Mouse (Mus musculus): ENCODE measurements around the gene Zfp92. TPM values are rescaled to one million over a fixed set of nuclear protein-coding genes. Genes with fewer than 3 reads are reported as not detected.

The Zfp92 gene
- polyA plus RNA-seq, 1 experiment from 2014 or later: 0.87 TPM

GRCm38 (mm10) chrX:73412767-73413166 lies 1.9 kb downstream of the Zfp92 start:
- 21% methylated on average over 1 of the region's 1 CpGs for WGBS
- peak; percentile 10 for DNase-seq
- no peaks in the 10 kb centered on the region for H3K36me3 ChIP-seq (ENCODE audit: control insufficient read depth, insufficient read depth, low read length)
- H3K4me2 ChIP-seq (ENCODE audit: low read length): no peak overlapping the region
- H3K9ac ChIP-seq (replicated peaks; ENCODE audit: low read length): no peak overlapping the region
- no peaks in the 10 kb centered on the region for H3K4me1 ChIP-seq (ENCODE audit: control insufficient read depth, insufficient read depth, low read length)
- H3K27ac ChIP-seq (replicated peaks; ENCODE audit: low read depth, low read length): no peak overlapping the region
- no peaks in the 10 kb centered on the region for H3K27me3 ChIP-seq (ENCODE audit: control insufficient read depth, insufficient read depth, low read length)
- no peak overlapping the region for H3K4me3 ChIP-seq (replicated peaks; ENCODE audit: low read depth, low read length)
- H3K9me3 ChIP-seq (ENCODE audit: control insufficient read depth, low read length): peaks cover 4% of the 10 kb centered on the region; the same call in 1 of the 2 replicates
- ATAC-seq (ENCODE audit: low FRiP score, low TSS enrichment): no peak

DNA sequence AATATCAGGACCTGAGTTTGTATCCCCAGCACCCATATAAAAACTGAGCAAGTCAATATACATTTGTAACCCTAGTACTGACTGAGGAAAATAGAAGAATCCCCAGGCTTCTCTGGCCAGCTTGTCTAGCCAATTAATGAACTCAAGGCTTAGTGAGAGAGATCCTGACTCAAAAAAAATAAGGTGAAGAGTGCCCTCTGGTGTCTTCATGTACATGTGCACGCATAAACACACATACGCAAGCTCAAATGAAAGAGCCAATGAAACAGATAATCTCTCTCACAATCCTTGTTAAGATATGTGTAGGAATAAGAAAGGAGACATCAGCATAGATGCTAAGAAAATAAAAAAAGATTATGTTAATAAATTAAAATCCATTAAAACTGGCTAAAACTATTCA lies 19.1 kb downstream of the Zfp92 start:
- H3K4me3 ChIP-seq (replicated peaks; ENCODE audit: low read depth, low read length): no peak overlapping the region
- ATAC-seq (ENCODE audit: low FRiP score, low TSS enrichment): no peak
- H3K4me1 ChIP-seq (ENCODE audit: control insufficient read depth, insufficient read depth, low read length): no peaks in the 10 kb centered on the region
- H3K36me3 ChIP-seq (ENCODE audit: control insufficient read depth, insufficient read depth, low read length): no peaks in the 10 kb centered on the region
- no peaks in the 10 kb centered on the region for H3K9me3 ChIP-seq (ENCODE audit: control insufficient read depth, low read length)
- WGBS: 76% methylated on average over 2 of the region's 2 CpGs
- no peak overlapping the region for H3K27ac ChIP-seq (replicated peaks; ENCODE audit: low read depth, low read length)
- H3K9ac ChIP-seq (replicated peaks; ENCODE audit: low read length): no peak overlapping the region
- no peaks in the 10 kb centered on the region for H3K27me3 ChIP-seq (ENCODE audit: control insufficient read depth, insufficient read depth, low read length)
- DNase-seq: peak; percentile 45
- no peak overlapping the region for H3K4me2 ChIP-seq (ENCODE audit: low read length)

DNA sequence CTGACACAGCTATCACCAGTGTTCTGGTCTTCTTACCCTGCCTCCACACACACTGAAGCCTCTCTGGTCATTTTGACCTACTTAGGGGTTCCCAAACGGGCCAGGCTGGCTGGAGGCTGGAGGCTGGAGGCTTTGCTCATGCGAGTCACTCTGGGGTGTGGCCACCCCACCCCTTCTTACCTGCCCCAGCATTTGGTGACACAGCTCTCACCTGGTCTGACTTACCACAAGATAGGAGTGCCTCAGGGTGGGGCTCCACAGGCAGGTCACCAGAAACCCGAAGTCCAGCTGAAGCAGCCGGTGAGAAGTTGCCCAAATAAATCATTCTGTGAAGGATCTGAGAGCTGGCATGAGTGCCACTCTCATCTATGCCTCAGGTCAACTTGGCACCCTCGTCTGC lies 22.0 kb downstream of the Zfp92 start:
- no peak for ATAC-seq (ENCODE audit: low FRiP score, low TSS enrichment)
- Histone ChIP-seq H3K27ac (replicated peaks; ENCODE audit: low read depth, low read length) (no peak overlapping the region), H3K36me3 (ENCODE audit: control insufficient read depth, insufficient read depth, low read length) (peaks cover 11% of the 10 kb centered on the region), H3K4me3 (replicated peaks; ENCODE audit: low read depth, low read length) (no peak overlapping the region), H3K4me1 (ENCODE audit: control insufficient read depth, insufficient read depth, low read length) (no peaks in the 10 kb centered on the region), H3K9ac (replicated peaks; ENCODE audit: low read length) (no peak overlapping the region), H3K27me3 (ENCODE audit: control insufficient read depth, insufficient read depth, low read length) (no peaks in the 10 kb centered on the region), H3K4me2 (ENCODE audit: low read length) (no peak overlapping the region), H3K9me3 (ENCODE audit: control insufficient read depth, low read length) (no peaks in the 10 kb centered on the region)
- 78% methylated on average over 5 of the region's 5 CpGs for WGBS
- DNase-seq: no peak

DNA sequence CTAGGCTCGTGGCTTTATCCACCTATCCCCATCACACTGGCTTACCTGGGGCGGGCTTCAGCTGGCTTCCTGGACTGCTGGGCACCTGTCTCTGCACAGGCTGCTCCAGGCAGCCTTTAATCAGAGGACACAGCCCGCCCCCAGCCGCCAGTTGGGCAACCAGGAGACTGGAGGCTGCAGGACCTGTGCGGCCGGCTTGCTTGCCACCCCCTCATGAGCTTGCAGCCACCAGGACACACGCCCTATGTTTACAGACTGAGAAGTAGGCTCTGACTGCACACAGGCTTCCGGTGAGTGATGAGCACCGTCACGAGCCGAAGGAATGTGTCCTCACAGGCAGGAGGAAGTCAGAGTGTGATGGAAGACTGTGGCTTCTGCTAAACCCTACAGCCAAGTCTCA lies 24.4 kb downstream of the Zfp92 start, which contains the start of gene Trex2:
Trex2 (minus strand) TSS at position 93 of the 400 bp plus-strand sequence.
- Histone ChIP-seq H3K27me3 (ENCODE audit: control insufficient read depth, insufficient read depth, low read length) (no peaks in the 10 kb centered on the region), H3K4me1 (ENCODE audit: control insufficient read depth, insufficient read depth, low read length) (no peaks in the 10 kb centered on the region), H3K9ac (replicated peaks; ENCODE audit: low read length) (no peak within 1 kb of the TSS), H3K27ac (replicated peaks; ENCODE audit: low read depth, low read length) (no peak within 1 kb of the TSS), H3K9me3 (ENCODE audit: control insufficient read depth, low read length) (no peaks in the 10 kb centered on the region), H3K4me2 (ENCODE audit: low read length) (no peak within 1 kb of the TSS), H3K4me3 (replicated peaks; ENCODE audit: low read depth, low read length) (no peak within 1 kb of the TSS), H3K36me3 (ENCODE audit: control insufficient read depth, insufficient read depth, low read length) (peaks cover 11% of the 10 kb centered on the region)
- DNase-seq (no peak), ATAC-seq (ENCODE audit: low FRiP score, low TSS enrichment) (no peak)
- WGBS: 84% methylated on average over 11 of the region's 11 CpGs

GRCm38 (mm10) chrX:73441428-73441827 lies 30.5 kb downstream of the Zfp92 start:
- ATAC-seq (ENCODE audit: low FRiP score, low TSS enrichment) (no peak), DNase-seq (no peak)
- 77% methylated on average over 2 of the region's 2 CpGs for WGBS
- H3K9ac ChIP-seq (replicated peaks; ENCODE audit: low read length): no peak overlapping the region
- no peaks in the 10 kb centered on the region for H3K4me1 ChIP-seq (ENCODE audit: control insufficient read depth, insufficient read depth, low read length)
- H3K4me3 ChIP-seq (replicated peaks; ENCODE audit: low read depth, low read length): no peak overlapping the region
- no peak overlapping the region for H3K27ac ChIP-seq (replicated peaks; ENCODE audit: low read depth, low read length)
- H3K9me3 ChIP-seq (ENCODE audit: control insufficient read depth, low read length): no peaks in the 10 kb centered on the region
- peaks cover 7% of the 10 kb centered on the region for H3K36me3 ChIP-seq (ENCODE audit: control insufficient read depth, insufficient read depth, low read length)
- no peak overlapping the region for H3K4me2 ChIP-seq (ENCODE audit: low read length)
- H3K27me3 ChIP-seq (ENCODE audit: control insufficient read depth, insufficient read depth, low read length): no peaks in the 10 kb centered on the region

DNA sequence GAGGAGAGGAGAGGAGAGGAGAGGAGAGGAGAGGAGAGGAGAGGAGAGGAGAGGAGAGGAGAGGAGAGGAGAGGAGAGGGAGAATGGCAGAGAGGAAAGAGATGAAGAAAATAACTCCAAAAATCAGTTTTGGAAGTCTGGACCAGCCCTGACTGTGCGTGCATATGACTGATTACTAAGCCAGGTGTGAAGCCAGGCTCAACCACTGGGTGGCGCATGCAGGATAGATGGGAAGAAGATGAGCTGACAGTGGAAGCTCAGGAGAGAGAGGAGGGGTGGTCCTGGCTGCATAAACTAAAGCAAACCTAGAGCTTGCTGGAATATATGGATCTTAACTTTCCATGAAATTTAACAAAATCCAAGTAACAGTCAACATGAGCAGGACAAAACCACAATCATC lies 41.1 kb downstream of the Zfp92 start:
- Histone ChIP-seq H3K27ac (replicated peaks; ENCODE audit: low read depth, low read length) (no peak overlapping the region), H3K4me3 (replicated peaks; ENCODE audit: low read depth, low read length) (no peak overlapping the region), H3K9me3 (ENCODE audit: control insufficient read depth, low read length) (no peaks in the 10 kb centered on the region), H3K4me2 (ENCODE audit: low read length) (no peak overlapping the region), H3K36me3 (ENCODE audit: control insufficient read depth, insufficient read depth, low read length) (no peaks in the 10 kb centered on the region), H3K9ac (replicated peaks; ENCODE audit: low read length) (no peak overlapping the region), H3K4me1 (ENCODE audit: control insufficient read depth, insufficient read depth, low read length) (no peaks in the 10 kb centered on the region), H3K27me3 (ENCODE audit: control insufficient read depth, insufficient read depth, low read length) (no peaks in the 10 kb centered on the region)
- peak; percentile 79 for DNase-seq
- 24% methylated on average over 2 of the region's 2 CpGs for WGBS
- no peak for ATAC-seq (ENCODE audit: low FRiP score, low TSS enrichment)

- Histone ChIP-seq H3K27ac (replicated peaks; ENCODE audit: low read depth, low read length) (0 out of 2 replicates have a peak within 1 kb of the TSS, but pooled peaks have one; percentile 52), H3K4me3 (replicated peaks; ENCODE audit: low read depth, low read length) (peak within 1 kb of the TSS; percentile 47), H3K27me3 (ENCODE audit: control insufficient read depth, insufficient read depth, low read length) (no peaks in the 10 kb centered on the region), H3K4me1 (ENCODE audit: control insufficient read depth, insufficient read depth, low read length) (no peaks in the 10 kb centered on the region), H3K9me3 (ENCODE audit: control insufficient read depth, low read length) (no peaks in the 10 kb centered on the region), H3K9ac (replicated peaks; ENCODE audit: low read length) (peak within 1 kb of the TSS; percentile 51), H3K4me2 (ENCODE audit: low read length) (peak within 1 kb of the TSS; percentile 52), H3K36me3 (ENCODE audit: control insufficient read depth, insufficient read depth, low read length) (no peaks in the 10 kb centered on the region)
- DNase-seq (peak; percentile 93), ATAC-seq (ENCODE audit: low FRiP score, low TSS enrichment) (peak; percentile 100)
- 22% methylated on average over 25 of the region's 26 CpGs for WGBS
Measured at GRCm38 (mm10) chrX:73458877-73459392, 48.0 kb downstream of the Zfp92 start, which contains the start of gene Haus7. Gene Haus7 (minus strand): TSS chrX:73459044.

- Histone ChIP-seq H3K27ac (replicated peaks; ENCODE audit: low read depth, low read length) (no peak overlapping the region), H3K27me3 (ENCODE audit: control insufficient read depth, insufficient read depth, low read length) (no peaks in the 10 kb centered on the region), H3K4me2 (ENCODE audit: low read length) (no peak overlapping the region), H3K4me3 (replicated peaks; ENCODE audit: low read depth, low read length) (no peak overlapping the region), H3K9ac (replicated peaks; ENCODE audit: low read length) (no peak overlapping the region), H3K36me3 (ENCODE audit: control insufficient read depth, insufficient read depth, low read length) (no peaks in the 10 kb centered on the region), H3K9me3 (ENCODE audit: control insufficient read depth, low read length) (no peaks in the 10 kb centered on the region), H3K4me1 (ENCODE audit: control insufficient read depth, insufficient read depth, low read length) (no peaks in the 10 kb centered on the region)
- WGBS: 70% methylated on average over 4 of the region's 4 CpGs
- DNase-seq: no peak
- no peak for ATAC-seq (ENCODE audit: low FRiP score, low TSS enrichment)
Measured at GRCm38 (mm10) chrX:73460792-73461191, 49.9 kb downstream of the Zfp92 start.

GRCm38 (mm10) chrX:73465483-73466186 lies 54.7 kb downstream of the Zfp92 start:
- H3K4me1 ChIP-seq (ENCODE audit: control insufficient read depth, insufficient read depth, low read length): no peaks in the 10 kb centered on the region
- H3K9ac ChIP-seq (replicated peaks; ENCODE audit: low read length): no peak overlapping the region
- H3K9me3 ChIP-seq (ENCODE audit: control insufficient read depth, low read length): no peaks in the 10 kb centered on the region
- no peak overlapping the region for H3K4me3 ChIP-seq (replicated peaks; ENCODE audit: low read depth, low read length)
- H3K4me2 ChIP-seq (ENCODE audit: low read length): no peak overlapping the region
- H3K27me3 ChIP-seq (ENCODE audit: control insufficient read depth, insufficient read depth, low read length): no peaks in the 10 kb centered on the region
- no peak overlapping the region for H3K27ac ChIP-seq (replicated peaks; ENCODE audit: low read depth, low read length)
- no peak for ATAC-seq (ENCODE audit: low FRiP score, low TSS enrichment)
- WGBS: 71% methylated on average over 9 of the region's 9 CpGs
- DNase-seq: no peak
- no peaks in the 10 kb centered on the region for H3K36me3 ChIP-seq (ENCODE audit: control insufficient read depth, insufficient read depth, low read length)
